Mouse (Mus musculus) macrophage (primary cell): Measurements from ENCODE around the gene Eif1b. TPM values are rescaled to one million over a fixed set of nuclear protein-coding genes. Genes with fewer than 3 reads are reported as not detected.
"Not testable (repeated sequence)": the region's sequence is repeated elsewhere in the genome, so short reads cannot be mapped to it uniquely, and the experiment has no call there.

ENCODE experiments used
- H3K27ac ChIP-seq: fragments of 350-480 bp; formaldehyde crosslinking; 2 replicates; pipeline ENCODE4 v1.9.0; 2021
- H3K36me3 ChIP-seq: fragments of 350-480 bp; formaldehyde crosslinking; 2 replicates; pipeline ENCODE4 v1.9.0; 2021; ENCODE audit errors: inconsistent target
- H3K4me3 ChIP-seq: fragments of 350-480 bp; formaldehyde crosslinking; 2 replicates; pipeline ENCODE4 v1.9.0; 2021; ENCODE audit errors: inconsistent target
- H3K79me2 ChIP-seq: fragments of 350-480 bp; formaldehyde crosslinking; 2 replicates; pipeline ENCODE4 v1.9.0; 2021; ENCODE audit errors: inconsistent target
- WGBS: methylation state at CpG from one replicate; pipeline ENCODE4 v1.1.7; 2026; ENCODE audit warnings: inconsistent platforms; ENCODE audit not compliant: missing documents; 5-methylcytosine and 5-hydroxymethylcytosine counted together
- polyA plus RNA-seq: library from polyadenylated mRNA; stranded (reverse); fragments of 250-400 nt; gene quantifications from 3 replicates; pipeline ENCODE4 v1.2.4, GENCODE M21; 2018; ENCODE audit warnings: inconsistent platforms

The Eif1b gene
- polyA plus RNA-seq, 1 experiment from 2014 or later: 57.9 TPM

DNA sequence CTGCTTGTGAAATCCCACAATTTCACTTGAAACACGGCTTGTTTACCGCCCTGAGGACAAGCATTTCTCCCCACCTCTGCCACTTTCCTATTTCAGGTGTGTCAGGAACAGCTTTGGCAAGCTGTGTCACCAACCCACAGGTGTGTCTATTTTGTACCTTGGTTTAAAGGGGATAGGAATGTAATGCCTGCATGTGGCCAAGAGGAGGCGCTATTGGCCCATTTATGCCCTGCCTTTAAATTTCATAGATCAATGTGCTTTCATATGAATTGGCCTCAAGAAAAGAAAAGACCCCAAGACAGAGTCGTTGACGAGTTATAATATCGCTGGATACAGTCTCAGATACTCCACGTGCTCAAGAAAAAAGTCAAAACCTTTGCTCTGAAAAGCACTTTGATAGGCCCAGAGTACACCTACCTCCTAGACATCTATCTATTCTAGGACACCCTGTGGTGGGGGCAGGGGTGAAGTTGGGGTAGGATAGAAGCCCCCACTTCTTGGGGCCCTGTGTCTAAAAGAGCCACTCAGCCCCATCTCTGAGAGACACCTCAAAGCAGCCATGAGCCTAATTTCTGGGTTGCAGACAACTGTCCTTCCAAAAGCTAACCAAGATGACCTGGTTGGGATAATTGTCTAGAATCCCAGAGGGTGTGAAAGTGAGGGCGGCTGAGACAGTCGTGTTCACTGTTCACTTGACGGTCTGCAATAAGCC, 9.3 kb downstream of the Eif1b start:
- H3K27ac ChIP-seq: no peak overlapping the region
- no peak overlapping the region for H3K4me3 ChIP-seq
- H3K79me2 ChIP-seq: no peaks in the 10 kb centered on the region
- WGBS: 45% methylated on average over 10 of the region's 10 CpGs
- H3K36me3 ChIP-seq: no peaks in the 10 kb centered on the region; the same call in 1 of the 2 replicates

GRCm38 (mm10) chr9:120502013-120502412, 10.0 kb downstream of the Eif1b start:
- Histone ChIP-seq H3K79me2 (no peaks in the 10 kb centered on the region), H3K36me3 (no peaks in the 10 kb centered on the region), H3K27ac (no peak overlapping the region), H3K4me3 (no peak overlapping the region)
- 2% methylated on average over 8 of the region's 8 CpGs for WGBS

DNA sequence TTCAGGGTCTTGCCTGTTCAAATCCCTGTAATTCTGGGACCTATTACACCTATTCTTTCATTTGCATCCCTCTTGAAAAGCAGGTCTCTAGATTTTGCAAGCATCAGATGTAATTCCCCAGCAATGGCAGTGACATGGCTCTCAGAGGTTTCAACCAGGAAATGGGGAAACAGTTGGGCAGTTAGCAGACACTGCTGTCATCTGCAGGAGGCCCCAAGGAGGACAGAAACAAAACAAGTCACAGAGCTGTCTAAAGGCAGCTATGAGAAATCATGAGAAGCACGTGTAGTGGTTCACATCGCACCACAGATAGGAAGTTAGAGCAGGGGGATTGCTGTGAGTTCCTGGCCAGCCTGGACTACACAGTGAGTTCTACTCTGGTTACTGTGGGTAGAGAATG, 12.4 kb downstream of the Eif1b start:
- no peaks in the 10 kb centered on the region for H3K36me3 ChIP-seq
- 27% methylated on average over 2 of the region's 2 CpGs for WGBS

DNA sequence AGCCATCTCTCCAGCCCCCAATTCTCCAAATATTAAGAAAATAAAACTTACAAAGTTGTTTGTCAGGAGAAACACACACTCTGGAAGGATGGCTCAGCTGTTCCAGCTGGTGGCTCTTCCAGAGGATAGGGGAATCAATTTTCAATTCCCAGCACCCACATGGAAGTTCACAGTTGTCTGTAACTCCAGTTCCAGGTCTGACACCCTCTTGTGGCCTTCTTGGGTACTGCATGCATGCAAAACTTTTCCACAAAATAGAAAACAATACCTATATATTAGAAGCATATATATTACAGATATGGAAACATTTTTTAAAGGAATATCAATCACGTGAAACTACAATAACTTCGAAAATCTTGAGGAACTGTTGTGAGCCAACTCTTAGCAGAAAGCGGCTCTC, 19.7 kb downstream of the Eif1b start:
- no peaks in the 10 kb centered on the region for H3K79me2 ChIP-seq
- H3K27ac ChIP-seq: no peak overlapping the region
- WGBS: 84% methylated on average over 3 of the region's 3 CpGs
- H3K4me3 ChIP-seq: no peak overlapping the region
- no peaks in the 10 kb centered on the region for H3K36me3 ChIP-seq

More for the DNA sequence above, 12.4 kb downstream of the Eif1b start:
- Histone ChIP-seq H3K79me2 (no peaks in the 10 kb centered on the region), H3K27ac (no peak overlapping the region), H3K4me3 (no peak overlapping the region)

- WGBS: 13% methylated on average over 8 of the region's 8 CpGs
- no peaks in the 10 kb centered on the region for H3K79me2 ChIP-seq
- no peak overlapping the region for H3K4me3 ChIP-seq
- no peak overlapping the region for H3K27ac ChIP-seq
- no peaks in the 10 kb centered on the region for H3K36me3 ChIP-seq
Observed at GRCm38 (mm10) chr9:120516720-120517119, 24.7 kb downstream of the Eif1b start.

DNA sequence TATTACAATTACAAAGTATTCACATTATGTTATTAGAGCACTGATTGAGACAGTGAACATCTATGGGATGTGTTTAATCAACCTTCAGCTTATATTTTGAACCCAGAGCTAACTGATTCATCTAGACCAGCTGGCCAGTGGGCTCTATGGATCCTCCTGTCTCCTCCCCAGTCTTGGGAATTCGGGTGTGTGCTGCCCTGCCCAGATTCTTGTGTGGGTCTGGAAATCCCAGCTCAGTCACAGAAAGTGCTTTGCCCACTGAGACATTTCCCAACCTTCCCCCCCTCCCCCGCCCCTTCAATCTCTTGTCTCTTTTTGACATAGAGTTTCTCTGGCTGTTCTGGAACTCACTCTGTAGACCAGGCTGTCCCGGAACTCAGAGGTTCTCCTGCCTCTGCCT, 26.9 kb downstream of the Eif1b start:
- 83% methylated on average over 3 of the region's 3 CpGs for WGBS
- no peak overlapping the region for H3K27ac ChIP-seq
- H3K79me2 ChIP-seq: no peaks in the 10 kb centered on the region
- no peaks in the 10 kb centered on the region for H3K36me3 ChIP-seq
- H3K4me3 ChIP-seq: no peak overlapping the region

- 90% methylated on average over 19 of the region's 19 CpGs for WGBS
- H3K79me2 ChIP-seq: no peaks in the 10 kb centered on the region
- H3K27ac ChIP-seq: no peak overlapping the region
- H3K36me3 ChIP-seq: no peaks in the 10 kb centered on the region
- no peak overlapping the region for H3K4me3 ChIP-seq
Observed at GRCm38 (mm10) chr9:120519469-120520125, 27.6 kb downstream of the Eif1b start.

GRCm38 (mm10) chr9:120521161-120521560, 29.1 kb downstream of the Eif1b start:
- H3K79me2 ChIP-seq: no peaks in the 10 kb centered on the region
- WGBS: 70% methylated on average over 1 of the region's 1 CpGs
- no peaks in the 10 kb centered on the region for H3K36me3 ChIP-seq
- no peak overlapping the region for H3K27ac ChIP-seq
- H3K4me3 ChIP-seq: no peak overlapping the region

GRCm38 (mm10) chr9:120527270-120527669, 35.2 kb downstream of the Eif1b start:
- Histone ChIP-seq H3K4me3 (no peak overlapping the region), H3K27ac (no peak overlapping the region), H3K79me2 (no peaks in the 10 kb centered on the region), H3K36me3 (no peaks in the 10 kb centered on the region)
- 65% methylated on average over 4 of the region's 4 CpGs for WGBS

DNA sequence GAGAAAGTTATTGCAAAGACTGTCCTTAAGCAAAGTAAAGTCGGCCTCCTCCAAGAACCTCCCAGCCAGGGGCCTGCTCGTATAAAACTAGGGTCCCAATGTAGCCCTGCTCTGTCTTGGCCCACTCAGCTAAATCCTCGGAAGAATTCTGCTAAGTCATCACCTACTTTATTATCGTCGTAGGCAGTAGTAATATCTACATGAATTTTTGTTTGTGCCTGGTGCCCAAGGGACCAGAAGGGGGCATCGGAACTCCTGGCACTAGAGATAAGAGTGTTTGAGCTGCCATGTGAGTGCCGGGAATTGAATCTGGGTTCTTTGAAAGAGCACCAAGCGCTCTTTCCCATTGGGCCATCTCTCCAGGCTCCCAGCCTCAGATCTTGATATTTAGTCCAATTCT, 35.9 kb downstream of the Eif1b start:
- no peaks in the 10 kb centered on the region for H3K36me3 ChIP-seq
- no peak overlapping the region for H3K4me3 ChIP-seq
- H3K79me2 ChIP-seq: no peaks in the 10 kb centered on the region
- H3K27ac ChIP-seq: no peak overlapping the region
- 94% methylated on average over 8 of the region's 8 CpGs for WGBS

- H3K27ac ChIP-seq: no peak overlapping the region
- 67% methylated on average over 16 of the region's 17 CpGs for WGBS
- H3K4me3 ChIP-seq: no peak overlapping the region
- no peaks in the 10 kb centered on the region for H3K79me2 ChIP-seq
- H3K36me3 ChIP-seq: no peaks in the 10 kb centered on the region
Observed at GRCm38 (mm10) chr9:120528815-120529510, 36.9 kb downstream of the Eif1b start.

DNA sequence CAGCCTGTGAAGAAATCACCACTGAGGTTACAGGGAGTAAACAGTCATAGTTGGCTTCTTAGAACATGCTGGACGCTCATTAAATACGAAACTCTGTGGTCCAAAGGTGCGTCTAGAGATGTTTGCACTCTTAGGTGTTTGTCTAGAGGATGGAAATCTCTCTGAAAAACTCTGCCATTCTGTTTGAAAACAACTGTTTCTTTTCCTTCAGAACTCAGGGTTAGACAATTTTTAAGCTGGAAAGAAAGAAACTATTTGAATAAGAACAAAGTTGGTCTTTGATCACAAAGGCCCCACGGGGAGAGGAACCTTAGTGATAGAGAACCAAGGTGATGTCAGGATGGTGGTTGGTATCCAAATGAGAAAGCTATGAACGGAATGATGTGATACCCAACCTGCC, 38.4 kb downstream of the Eif1b start:
- H3K36me3 ChIP-seq: no peaks in the 10 kb centered on the region
- no peaks in the 10 kb centered on the region for H3K79me2 ChIP-seq
- 87% methylated on average over 5 of the region's 5 CpGs for WGBS
- H3K4me3 ChIP-seq: no peak overlapping the region
- H3K27ac ChIP-seq: no peak overlapping the region

DNA sequence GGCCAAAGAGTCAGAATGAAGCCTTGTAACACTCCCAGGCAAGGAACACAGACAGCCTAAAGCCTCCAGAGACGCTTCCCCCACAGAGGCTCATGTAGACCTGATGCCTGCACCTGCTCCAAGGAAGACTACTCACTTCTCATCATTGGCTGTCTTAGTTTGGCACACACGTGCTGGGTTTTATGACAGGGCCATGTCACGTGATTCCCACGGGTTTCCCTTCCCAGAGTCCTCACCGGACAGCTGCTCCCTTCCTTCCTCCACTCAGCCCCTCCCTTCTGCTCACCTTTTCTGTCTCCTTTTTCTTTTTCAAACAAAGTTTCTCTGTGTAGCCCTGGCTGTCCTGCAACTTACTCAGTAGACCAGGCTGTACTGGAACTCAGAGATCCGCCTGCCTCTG, 40.0 kb downstream of the Eif1b start:
- WGBS: 93% methylated on average over 6 of the region's 6 CpGs
- no peak overlapping the region for H3K4me3 ChIP-seq
- no peaks in the 10 kb centered on the region for H3K79me2 ChIP-seq
- no peaks in the 10 kb centered on the region for H3K36me3 ChIP-seq
- no peak overlapping the region for H3K27ac ChIP-seq

DNA sequence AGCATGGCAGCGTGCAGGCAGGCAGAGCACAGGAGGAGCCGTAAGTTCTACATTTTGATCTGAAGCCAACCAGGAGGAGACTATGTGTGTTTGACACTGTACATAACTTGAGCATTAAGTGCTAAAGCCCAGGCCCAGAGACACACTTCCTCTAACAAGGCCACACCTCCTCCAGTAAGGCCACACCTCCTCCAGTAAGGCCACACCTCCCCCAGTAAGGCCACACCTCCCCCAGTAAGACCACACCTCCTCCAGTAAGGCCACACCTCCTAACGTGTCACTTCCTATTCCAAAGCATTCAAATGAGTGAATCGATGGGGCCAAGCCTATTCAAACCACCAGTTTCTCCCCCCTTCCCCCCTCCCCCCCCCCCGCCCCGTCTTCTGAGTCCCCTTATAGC, 40.7 kb downstream of the Eif1b start:
- Histone ChIP-seq H3K79me2 (no peaks in the 10 kb centered on the region), H3K27ac (no peak overlapping the region), H3K4me3 (no peak overlapping the region), H3K36me3 (no peaks in the 10 kb centered on the region)
- 90% methylated on average over 4 of the region's 6 CpGs for WGBS

DNA sequence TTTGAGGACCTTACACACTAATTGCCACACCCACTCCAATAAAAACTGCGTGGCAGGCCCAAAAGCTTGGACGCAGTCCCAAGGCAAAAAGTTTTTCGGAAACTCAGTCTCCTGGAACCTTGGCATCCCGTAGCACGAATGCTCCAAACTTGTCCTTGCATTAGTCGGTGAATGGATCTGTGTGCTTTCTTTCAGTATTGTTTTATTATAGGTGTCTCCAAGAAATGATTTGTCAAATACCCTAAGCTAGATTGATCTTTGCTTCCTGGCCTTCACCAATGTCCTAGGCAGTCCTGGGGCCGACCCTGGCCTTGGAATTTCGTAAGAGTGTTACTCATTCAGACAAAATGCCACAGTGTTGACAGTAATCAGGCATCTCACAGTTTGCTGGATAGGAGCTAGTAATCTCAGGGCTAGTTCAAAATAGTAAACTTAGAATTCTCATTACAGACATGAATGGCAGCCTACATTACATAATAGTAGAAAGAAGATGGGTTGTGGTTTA, 41.5 kb downstream of the Eif1b start:
- H3K36me3 ChIP-seq, H3K4me3 ChIP-seq, H3K79me2 ChIP-seq, H3K27ac ChIP-seq: not testable (repeated sequence)
- WGBS: 91% methylated on average over 8 of the region's 8 CpGs
